Mouse (Mus musculus): ENCODE measurements around the gene Lrrc46.

The Lrrc46 gene

GRCm38 (mm10) chr11:97050944-97051586 is 9.9 kb upstream of the Lrrc46 start:
- in situ Hi-C loops (cut with MboI; ENCODE audit: unreplicated experiment in 2 of 2): loop anchor here in 1 of 2 experiments (25.0 kb wide), 1 partner anchor 764 kb away; the partner anchor contains the start of genes Hoxb6, Hoxb7 and Hoxb8

GRCm38 (mm10) chr11:97050216-97050943 is 9.2 kb upstream of the Lrrc46 start, which contains the start of gene Osbpl7:
Osbpl7 (plus strand) TSS chr11:97050628.
- in situ Hi-C loops (cut with MboI; ENCODE audit: unreplicated experiment in 2 of 2): loop anchor here in 1 of 2 experiments (25.0 kb wide), 1 partner anchor 763 kb away; the partner anchor contains the start of genes Hoxb6, Hoxb7 and Hoxb8

DNA sequence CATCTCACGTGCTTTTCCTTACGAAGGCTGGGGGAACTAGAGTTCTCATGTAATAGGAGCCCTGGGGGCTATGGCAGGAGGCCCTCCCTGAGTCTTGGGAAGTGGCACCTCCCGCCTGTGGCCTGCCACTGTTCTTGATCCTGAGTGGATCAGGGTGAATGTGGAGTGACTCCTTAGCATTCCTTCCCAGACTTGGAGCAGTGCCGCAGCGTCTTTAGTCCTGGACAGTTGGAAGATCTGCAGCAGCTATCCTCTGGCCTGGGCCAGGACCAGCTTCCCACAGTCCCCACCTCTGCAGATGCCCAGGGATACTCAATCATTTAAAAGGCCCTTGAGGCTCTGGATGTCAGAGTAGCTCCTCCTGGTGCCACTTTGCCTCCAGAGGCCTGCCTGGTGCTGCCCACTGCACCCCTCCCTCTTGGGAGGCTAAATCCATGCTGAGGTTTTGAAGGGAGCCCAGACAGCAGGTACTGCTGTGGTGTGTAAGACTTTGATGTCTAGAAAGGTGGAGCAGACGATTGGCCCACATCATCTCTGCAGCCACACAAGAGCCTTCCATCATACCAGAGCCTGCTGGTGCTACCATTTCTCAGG is 8.4 kb upstream of the Lrrc46 start:
- in situ Hi-C loops (cut with MboI; ENCODE audit: unreplicated experiment in 2 of 2): loop anchor here in 1 of 2 experiments (10.0 to 25.0 kb wide), 2 partner anchors 275 to 762 kb away; partner anchors contain the start of genes Hoxb6, Hoxb7, Hoxb8 and Snx11

DNA sequence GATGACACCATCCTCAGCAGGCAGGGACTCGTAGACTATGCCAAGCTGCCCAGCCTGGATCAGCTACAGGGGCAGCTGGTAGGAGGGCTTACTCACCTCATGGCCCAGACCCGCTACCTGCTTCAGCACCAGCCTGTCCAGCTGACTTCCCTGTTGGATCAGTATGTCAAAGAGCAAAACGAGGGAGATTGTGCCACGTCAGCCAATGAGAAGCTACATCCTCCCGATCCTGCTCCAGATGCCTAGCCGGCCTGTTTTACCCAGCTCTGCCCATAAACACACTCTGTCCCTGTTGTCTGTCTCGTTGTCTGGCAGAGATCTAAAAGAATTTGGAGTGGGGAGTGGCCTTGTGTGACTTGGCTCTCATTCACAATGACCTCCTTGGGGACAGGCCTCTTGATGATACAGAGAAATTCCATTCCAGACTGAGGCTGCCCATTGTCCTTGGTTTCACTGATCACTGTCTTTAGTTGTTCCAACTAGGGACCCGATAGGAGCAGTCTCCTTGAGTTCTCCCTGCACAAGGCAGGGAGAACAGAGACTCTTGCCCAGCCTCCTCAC is 7.0 kb upstream of the Lrrc46 start:
- in situ Hi-C loops (cut with MboI; ENCODE audit: unreplicated experiment in 2 of 2): loop anchor here in 1 of 2 experiments (10.0 kb wide), 1 partner anchor 273 kb away; the partner anchor contains the start of gene Snx11

GRCm38 (mm10) chr11:97045861-97046260 is 4.7 kb upstream of the Lrrc46 start:
- in situ Hi-C loops (cut with MboI; ENCODE audit: unreplicated experiment in 2 of 2): loop anchor here in 1 of 2 experiments (10.0 kb wide), 1 partner anchor 271 kb away; the partner anchor contains the start of gene Snx11

DNA sequence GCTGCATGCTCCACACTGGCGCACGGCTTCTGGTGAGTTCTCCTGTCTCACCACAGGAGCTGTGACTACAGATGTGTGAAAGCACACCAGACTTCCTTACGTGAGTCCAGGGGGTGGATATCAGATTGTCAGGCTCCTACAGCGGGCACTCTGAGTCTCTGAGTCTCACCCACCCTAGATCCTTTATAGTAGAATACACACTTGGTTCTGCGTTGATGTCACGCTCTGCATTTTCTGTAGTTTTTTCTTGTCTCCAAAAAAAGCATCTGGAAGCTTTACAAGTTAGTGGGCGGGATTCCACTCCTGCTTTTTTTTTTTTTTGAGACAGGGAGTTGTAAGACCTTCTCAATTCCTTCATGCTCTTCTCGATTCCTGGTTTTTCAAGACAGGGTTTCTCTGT is 3.7 kb upstream of the Lrrc46 start:
- in situ Hi-C loops (cut with MboI; ENCODE audit: unreplicated experiment in 2 of 2): loop anchor here in 1 of 2 experiments (10.0 kb wide), 1 partner anchor 270 kb away; the partner anchor contains the start of gene Snx11

DNA sequence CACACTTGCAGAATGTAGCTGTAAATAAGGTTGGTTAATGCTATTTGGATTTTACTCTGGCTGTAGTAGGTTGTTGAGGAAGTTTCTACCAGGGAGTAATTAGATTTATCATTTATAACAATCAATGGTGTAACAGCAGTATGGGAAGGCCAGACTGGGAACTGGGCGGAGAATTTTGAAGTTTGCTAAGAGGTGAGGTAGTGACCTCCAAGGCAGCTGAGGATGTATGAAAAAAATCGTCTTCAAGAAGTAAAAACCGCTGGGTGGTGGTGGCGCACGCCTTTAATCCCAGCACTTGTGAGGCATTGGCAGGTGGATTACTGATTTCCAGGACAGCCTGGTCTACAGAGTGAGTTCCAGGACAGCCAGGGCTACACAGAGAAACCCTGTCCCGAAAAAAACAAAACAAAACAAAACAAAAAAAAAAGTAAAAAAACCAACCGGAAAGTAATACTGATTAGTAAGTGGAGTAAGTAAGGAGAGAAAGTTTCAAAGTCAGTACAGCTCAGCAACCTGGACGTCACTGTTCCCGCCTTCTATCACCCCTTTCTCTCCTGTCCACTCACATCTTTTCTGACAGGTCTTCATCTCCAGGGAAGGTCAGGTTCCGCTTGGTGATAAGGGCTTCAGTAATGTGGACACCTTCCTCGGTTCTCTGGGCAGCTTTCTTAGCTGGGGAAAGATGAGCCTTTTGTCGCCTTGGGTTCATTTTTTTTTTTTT is 746 bp downstream of the Lrrc46 start:
- in situ Hi-C loops (cut with MboI; ENCODE audit: unreplicated experiment in 2 of 2): loop anchor here in 1 of 2 experiments (10.0 kb wide), 1 partner anchor 266 kb away; the partner anchor contains the start of gene Snx11

GRCm38 (mm10) chr11:97038881-97039280 is 2.3 kb downstream of the Lrrc46 start:
- in situ Hi-C loops (cut with MboI; ENCODE audit: unreplicated experiment in 2 of 2): no loop called here

GRCm38 (mm10) chr11:97036141-97036540 is 5.1 kb downstream of the Lrrc46 start:
- in situ Hi-C loops (cut with MboI; ENCODE audit: unreplicated experiment in 2 of 2): no loop called here

GRCm38 (mm10) chr11:97033781-97034180 is 7.4 kb downstream of the Lrrc46 start:
- in situ Hi-C loops (cut with MboI; ENCODE audit: unreplicated experiment in 2 of 2): no loop called here

DNA sequence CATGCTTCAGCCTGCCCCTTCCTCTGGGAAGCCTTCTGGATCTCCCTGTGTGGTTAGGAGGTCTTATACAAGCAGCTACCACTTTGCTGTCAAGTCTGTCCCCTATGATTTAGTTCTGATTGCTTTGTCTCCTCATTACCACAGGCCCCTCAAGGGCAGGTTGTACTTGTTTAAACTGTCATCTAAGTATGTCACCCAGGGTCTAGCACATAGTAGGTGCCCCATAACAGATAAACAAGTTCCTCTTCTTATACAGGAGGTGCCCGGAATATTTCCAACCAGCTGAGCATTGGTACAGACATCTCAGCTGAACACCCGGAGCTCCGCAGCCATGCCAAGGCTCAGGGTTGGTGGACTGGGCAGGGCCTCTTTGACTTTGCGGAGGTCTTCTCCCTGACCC is 8.7 kb downstream of the Lrrc46 start:
- in situ Hi-C loops (cut with MboI; ENCODE audit: unreplicated experiment in 2 of 2): no loop called here

DNA sequence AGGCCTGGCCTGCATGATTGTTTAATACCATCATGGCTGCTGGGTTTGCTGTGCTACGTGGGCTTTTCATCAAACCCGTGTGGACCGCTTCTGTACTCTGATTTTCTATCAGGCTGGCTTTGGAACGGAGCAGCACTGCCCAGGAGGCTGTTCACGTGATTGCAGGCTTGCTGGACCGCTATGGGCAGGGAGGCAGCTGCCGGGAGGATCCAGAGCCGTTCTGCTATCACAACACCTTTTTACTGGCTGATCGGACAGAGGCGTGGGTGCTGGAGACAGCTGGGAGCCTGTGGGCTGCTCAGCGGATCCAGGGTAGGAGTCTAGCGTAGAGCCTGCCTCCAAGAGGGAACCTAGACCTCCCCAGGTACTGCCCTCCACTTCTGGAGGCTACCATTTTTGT is 9.2 kb downstream of the Lrrc46 start:
- in situ Hi-C loops (cut with MboI; ENCODE audit: unreplicated experiment in 2 of 2): no loop called here

- in situ Hi-C loops (cut with MboI; ENCODE audit: unreplicated experiment in 2 of 2): no loop called here
Measured at GRCm38 (mm10) chr11:97030426-97030825, 10.8 kb downstream of the Lrrc46 start.

DNA sequence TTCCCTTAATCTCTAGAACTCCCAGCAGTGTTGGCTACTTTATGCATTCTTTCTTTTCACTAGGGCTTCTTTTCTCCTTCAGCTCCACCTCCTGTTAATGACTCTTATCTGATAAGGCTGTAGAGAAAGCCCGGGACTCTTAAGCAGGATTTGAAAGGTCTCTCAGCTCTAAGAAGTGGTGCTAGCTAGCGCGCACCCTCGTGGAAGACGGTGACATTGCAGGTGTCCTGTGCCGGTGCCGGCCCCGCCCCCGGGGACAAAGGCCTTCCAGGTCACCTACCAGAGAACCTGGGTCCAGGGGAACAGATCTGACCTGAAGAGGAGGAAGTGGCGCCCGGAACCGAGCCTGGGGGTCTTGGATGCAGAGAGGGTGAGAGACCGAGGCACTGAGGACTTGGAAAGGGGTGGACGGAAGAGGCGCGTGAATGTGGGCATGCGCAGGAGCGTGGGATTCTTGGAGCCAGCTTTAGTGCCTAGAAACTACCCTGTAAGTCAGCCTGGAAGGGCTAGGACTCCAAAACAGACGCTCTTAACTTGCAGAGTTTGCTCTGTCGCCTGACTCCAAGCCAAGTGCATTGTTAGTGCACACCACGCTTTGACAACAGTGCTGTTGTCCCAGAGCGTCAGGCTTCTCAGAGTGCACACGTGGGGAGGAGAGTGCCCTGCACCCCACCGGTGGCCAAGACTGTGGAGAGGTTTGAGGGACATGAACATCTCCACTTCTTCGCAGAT is 11.4 kb downstream of the Lrrc46 start, which contains the start of gene Scrn2:
TSS of gene Scrn2 (plus strand) at position 253 of the 732 bp plus-strand sequence.
- in situ Hi-C loops (cut with MboI; ENCODE audit: unreplicated experiment in 2 of 2): loop anchor here (5.0 kb wide), 1 partner anchor 113 kb away; the partner anchor contains the start of gene Cdk5rap3 (in 2 of the 2)

GRCm38 (mm10) chr11:97025721-97026344 is 15.4 kb downstream of the Lrrc46 start:
- in situ Hi-C loops (cut with MboI; ENCODE audit: unreplicated experiment in 2 of 2): loop anchor here (5.0 kb wide), 1 partner anchor 109 kb away; the partner anchor contains the start of gene Cdk5rap3 (in 2 of the 2)

DNA sequence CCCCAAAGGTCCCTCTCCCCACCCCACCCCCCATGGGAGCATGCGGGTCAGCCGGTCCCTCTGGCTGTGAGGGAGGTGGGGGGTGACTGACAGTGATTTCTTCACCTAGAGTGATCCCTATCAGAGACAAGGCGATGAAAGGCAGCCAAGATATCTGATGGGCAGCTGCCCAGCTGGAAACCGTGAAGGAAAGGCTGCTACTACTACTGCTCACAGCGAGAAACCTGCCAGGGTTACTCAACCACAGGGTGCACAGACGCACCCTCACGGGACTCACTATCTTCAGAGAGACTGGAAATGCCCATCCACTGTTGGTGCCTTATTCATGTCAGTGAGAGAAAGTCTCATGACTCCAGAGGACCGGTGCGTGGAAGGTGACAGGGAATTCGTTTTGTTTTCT is 16.2 kb downstream of the Lrrc46 start:
- in situ Hi-C loops (cut with MboI; ENCODE audit: unreplicated experiment in 2 of 2): loop anchor here (5.0 kb wide), 3 partner anchors 38 to 108 kb away; partner anchors contain the start of genes Cdk5rap3 (in 2 of the 2) and Sp2 (in 1 of the 2)

GRCm38 (mm10) chr11:97021873-97022484 is 19.2 kb downstream of the Lrrc46 start:
- in situ Hi-C loops (cut with MboI; ENCODE audit: unreplicated experiment in 2 of 2): loop anchor here (5.0 kb wide), 2 partner anchors 35 to 40 kb away; partner anchors contain the start of gene Sp2 (in 1 of the 2)
